Mouse (Mus musculus): ENCODE data around the gene Ppm1f.

GRCm38 (mm10) chr16:16924481-16924880 lies 28.2 kb downstream of the Ppm1f start:
- no peak for TF ChIP-seq POLR2A (IDR thresholded peaks at IDR 0.05; ENCODE audit: insufficient read length, low read depth)
- TF ChIP-seq CEBPB (IDR thresholded peaks at IDR 0.05; ENCODE audit: insufficient read depth, poor library complexity, severe bottlenecking): no peak
- TF ChIP-seq E2F4 (IDR thresholded peaks at IDR 0.05; ENCODE audit: insufficient read depth): no peak
- no peak for TF ChIP-seq TCF12 (IDR thresholded peaks at IDR 0.05; ENCODE audit: insufficient read depth, poor library complexity, severe bottlenecking)
- TF ChIP-seq POLR2AphosphoS2 (IDR thresholded peaks at IDR 0.05; ENCODE audit: insufficient read length, low read depth): no peak
- no peak for TF ChIP-seq MAX (IDR thresholded peaks at IDR 0.05; ENCODE audit: low read depth)
- no peak for TF ChIP-seq MYOG (IDR thresholded peaks at IDR 0.05; ENCODE audit: control insufficient read depth in 1 of 3, insufficient read depth in 1 of 3, insufficient read length in 2 of 3, low read depth in 2 of 3)
